Mouse (Mus musculus) frontal cortex, postnatal 25 days (tissue): ENCODE results near the gene Rab43.

Experiments used
- DNase-seq, 2 experiments: peaks; one replicate each; pipeline ENCODE4 v3.0.0; 2022; ENCODE audit warnings: low spot score in 2 of 2

Gene Rab43

GRCm38 (mm10) chr6:87809144-87809543 is 2.8 kb downstream of the Rab43 start:
- DNase-seq: no peak

GRCm38 (mm10) chr6:87808521-87808920 is 3.4 kb downstream of the Rab43 start:
- DNase-seq: no peak

GRCm38 (mm10) chr6:87807735-87808440 is 4.1 kb downstream of the Rab43 start:
- DNase-seq: no peak

GRCm38 (mm10) chr6:87806857-87807256 is 5.1 kb downstream of the Rab43 start:
- no peak for DNase-seq

GRCm38 (mm10) chr6:87806028-87806427 is 5.9 kb downstream of the Rab43 start:
- DNase-seq: no peak

GRCm38 (mm10) chr6:87805448-87805847 is 6.5 kb downstream of the Rab43 start:
- DNase-seq: no peak

GRCm38 (mm10) chr6:87804886-87805285 is 7.1 kb downstream of the Rab43 start:
- DNase-seq: no peak

GRCm38 (mm10) chr6:87804036-87804435 is 7.9 kb downstream of the Rab43 start:
- DNase-seq: no peak

GRCm38 (mm10) chr6:87802462-87802861 is 9.5 kb downstream of the Rab43 start:
- DNase-seq: no peak

- DNase-seq: no peak
These were observed 12.4 kb downstream of the Rab43 start for GRCm38 (mm10) chr6:87799576-87799975.

GRCm38 (mm10) chr6:87797321-87797720 is 14.6 kb downstream of the Rab43 start:
- no peak for DNase-seq

- no peak for DNase-seq
These were observed 15.6 kb downstream of the Rab43 start for GRCm38 (mm10) chr6:87796251-87796880.

GRCm38 (mm10) chr6:87795385-87796150 is 16.4 kb downstream of the Rab43 start:
- no peak for DNase-seq

- DNase-seq: no peak
These were observed 18.0 kb downstream of the Rab43 start for GRCm38 (mm10) chr6:87793821-87794510.

GRCm38 (mm10) chr6:87791826-87792225 is 20.1 kb downstream of the Rab43 start:
- DNase-seq: no peak

GRCm38 (mm10) chr6:87790779-87791480 is 21.0 kb downstream of the Rab43 start:
- DNase-seq: no peak

GRCm38 (mm10) chr6:87789791-87790190 is 22.2 kb downstream of the Rab43 start:
- no peak for DNase-seq

- DNase-seq: no peak
These were observed 22.9 kb downstream of the Rab43 start for GRCm38 (mm10) chr6:87788896-87789587.

- no peak for DNase-seq
These were observed 23.6 kb downstream of the Rab43 start for GRCm38 (mm10) chr6:87788266-87788895.

GRCm38 (mm10) chr6:87787108-87787890 is 24.7 kb downstream of the Rab43 start:
- no peak for DNase-seq
